Mouse (Mus musculus): ENCODE data around the gene Neu3. TPM values are rescaled to one million over a fixed set of nuclear protein-coding genes. Genes with fewer than 3 reads are reported as not detected.

Gene Neu3
- total RNA-seq, 2 experiments from 2014 or later: 2.5 to 3.0 TPM

DNA sequence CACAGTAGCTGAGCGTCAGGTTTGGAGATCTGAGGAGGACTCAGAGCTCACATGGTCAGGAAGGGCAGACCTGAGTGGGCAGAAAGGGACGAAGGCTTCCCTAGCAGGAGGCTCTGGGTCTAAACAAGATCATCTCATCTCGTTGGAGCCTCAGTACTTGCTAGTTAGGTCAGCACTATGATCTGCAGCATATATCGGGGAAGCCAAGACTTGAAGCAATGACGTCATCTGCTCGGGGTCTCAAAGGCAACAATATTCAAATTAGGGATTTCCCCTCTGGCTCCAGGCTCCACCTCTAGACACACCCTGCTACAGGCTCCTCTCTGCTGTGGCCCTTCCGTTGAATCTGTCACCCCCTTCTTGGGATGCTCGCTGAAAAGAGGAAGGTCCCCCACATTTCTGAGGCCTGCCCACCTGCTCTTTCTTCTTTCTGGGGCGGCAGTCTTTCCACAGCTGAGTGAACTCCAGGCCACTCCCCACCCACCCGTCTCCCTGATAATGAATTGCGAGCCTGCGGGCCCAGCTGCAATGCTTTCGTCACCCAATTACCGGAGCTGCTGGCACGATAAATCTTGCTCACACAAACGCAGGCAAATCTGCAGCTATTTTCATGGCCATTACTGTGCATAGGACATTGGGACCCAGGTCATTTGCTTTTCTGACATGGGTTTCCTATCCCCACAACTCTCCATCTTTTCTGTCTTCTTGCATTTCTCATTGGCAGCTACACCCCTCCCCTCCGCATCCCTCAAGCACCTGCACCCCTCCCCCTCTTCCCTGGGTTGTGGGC, 32.8 kb downstream of the Neu3 start:
- peak; percentile 15 for DNase-seq (ENCODE audit: low spot score)

DNA sequence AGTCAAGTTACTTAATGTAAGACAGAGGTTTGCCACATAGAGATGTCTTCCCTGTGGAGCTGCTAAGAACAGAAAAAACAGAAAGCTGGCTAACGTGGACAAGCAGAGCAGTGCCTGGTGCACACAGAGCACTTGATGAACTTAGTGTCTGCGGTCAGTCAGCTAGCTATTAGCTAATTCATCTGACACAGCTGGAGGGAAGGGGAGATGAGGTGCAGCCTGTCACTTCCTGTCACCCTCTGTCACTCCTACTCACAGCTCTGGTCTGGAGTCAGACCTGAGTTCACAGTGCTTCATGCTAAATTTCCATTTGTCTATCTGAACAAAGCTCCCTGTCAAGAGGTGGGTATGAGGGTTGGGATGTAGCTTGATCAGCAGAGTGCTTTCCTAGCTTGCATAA, 34.1 kb downstream of the Neu3 start:
- DNase-seq (ENCODE audit: low spot score): no peak

DNA sequence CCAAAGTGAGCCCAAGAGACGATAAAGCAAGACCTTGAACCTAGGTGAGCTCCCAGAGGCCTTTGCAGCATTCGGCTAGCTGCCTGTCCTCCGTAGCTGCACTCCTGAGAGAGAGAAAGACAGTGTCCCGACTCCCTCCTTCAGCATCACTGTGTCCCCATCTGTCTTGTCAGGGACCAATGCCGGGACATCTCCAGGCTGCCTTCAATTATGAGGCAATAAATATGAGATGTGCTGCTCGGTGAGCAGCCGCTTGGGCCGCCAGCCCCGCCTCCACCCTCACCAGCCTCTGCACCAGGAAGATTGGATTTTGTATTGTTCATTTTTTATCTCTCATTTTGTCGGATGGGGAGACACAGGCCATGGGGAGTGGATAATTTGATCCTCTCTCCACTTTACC, 37.4 kb downstream of the Neu3 start:
- DNase-seq (ENCODE audit: low spot score): no peak

DNA sequence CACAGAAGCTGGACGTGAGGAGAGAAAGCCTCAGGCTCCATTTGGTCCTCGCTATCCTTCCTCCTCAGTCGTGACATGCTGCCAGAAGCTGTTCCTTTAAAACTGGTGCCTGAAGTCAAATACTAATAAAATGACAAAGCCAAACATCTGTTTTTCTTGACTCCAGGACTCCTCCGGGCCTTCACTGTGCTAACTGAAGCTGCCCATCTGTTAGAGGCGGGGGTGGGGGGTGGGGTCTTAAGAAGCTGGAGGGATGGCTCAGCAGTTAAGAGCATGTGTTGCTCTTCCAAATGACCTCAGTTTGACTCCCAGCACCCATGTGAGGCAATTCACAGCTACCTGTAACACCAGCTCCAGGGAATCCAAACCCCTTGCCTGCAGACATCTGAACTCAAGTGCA, 39.7 kb downstream of the Neu3 start:
- DNase-seq (ENCODE audit: low spot score): peak; percentile 17

DNA sequence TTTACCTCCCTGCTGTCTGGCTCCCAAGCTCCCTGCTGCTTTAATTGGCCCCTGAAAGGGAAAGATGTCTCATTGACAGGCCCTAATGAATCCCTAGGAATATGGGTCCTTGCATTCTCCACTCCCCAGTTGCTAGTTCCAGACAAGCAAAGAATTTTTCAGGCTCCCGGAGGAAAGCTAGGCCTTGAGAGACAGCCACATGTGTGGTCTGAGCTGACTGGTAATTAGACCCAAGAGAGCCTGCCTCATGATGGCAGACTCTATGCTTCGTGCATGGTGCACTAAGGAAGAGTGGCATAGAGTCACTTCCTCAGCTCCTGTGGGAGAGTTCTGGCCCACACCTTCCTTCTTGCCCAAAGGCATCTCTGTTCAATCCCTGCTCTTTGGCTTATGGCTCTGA, 40.3 kb downstream of the Neu3 start:
- no peak for DNase-seq (ENCODE audit: low spot score)

DNA sequence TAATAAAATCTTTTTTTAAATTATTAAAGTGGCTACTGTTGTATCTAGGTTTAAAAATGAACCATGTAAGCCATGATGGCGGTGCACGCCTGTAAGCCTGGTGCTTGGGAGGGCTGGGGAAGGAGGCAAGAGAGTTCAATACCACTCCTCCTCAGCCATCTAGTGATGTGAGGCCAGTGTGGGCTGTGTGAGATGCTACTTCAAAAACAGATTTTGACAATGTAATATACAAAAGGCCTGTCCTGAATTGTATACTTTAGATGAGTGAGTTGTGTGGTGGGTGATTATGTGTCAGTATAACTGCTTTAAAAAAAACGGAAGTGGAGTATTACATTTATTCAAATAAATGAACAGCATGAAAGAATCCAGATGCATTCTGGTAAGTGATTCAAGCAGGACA, 41.4 kb downstream of the Neu3 start:
- no peak for DNase-seq (ENCODE audit: low spot score)

DNA sequence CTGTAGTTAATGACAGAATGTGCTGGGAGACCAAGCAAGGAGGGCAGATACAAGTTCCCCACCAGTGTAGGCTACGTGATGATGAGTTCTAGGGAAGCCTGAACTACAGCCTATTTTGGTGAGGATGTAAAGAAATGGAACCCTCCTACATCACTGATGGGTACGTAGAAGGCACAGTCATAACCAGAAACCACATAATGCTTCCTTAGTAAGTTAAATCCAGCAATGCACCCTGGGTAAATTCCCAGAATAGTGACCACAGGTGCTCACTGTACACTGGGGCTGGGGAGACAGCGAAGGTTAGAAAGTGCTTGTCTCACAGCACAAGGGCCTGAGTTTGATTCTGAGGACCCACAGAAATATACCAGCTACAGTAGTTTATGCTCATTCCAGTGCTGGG, 42.7 kb downstream of the Neu3 start:
- no peak for DNase-seq (ENCODE audit: low spot score)

DNA sequence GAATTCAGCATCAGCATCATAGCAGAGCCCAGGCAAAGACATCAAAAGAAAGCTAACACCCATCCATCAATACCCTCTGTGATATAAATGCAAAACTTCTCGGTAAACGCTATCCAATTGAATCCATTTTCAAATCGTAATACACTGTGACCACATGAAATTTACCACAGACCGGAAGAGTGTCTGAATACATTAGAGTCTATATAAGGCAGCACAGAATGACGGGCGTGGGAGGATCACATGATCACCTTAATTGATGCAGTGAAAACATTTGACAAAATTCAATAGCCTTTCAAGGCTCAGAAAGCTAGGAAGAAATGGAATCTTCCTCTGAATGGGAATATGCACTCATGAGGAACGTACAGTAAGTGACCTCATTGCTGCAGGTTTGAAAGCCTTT, 44.8 kb downstream of the Neu3 start:
- no peak for DNase-seq (ENCODE audit: low spot score)

DNA sequence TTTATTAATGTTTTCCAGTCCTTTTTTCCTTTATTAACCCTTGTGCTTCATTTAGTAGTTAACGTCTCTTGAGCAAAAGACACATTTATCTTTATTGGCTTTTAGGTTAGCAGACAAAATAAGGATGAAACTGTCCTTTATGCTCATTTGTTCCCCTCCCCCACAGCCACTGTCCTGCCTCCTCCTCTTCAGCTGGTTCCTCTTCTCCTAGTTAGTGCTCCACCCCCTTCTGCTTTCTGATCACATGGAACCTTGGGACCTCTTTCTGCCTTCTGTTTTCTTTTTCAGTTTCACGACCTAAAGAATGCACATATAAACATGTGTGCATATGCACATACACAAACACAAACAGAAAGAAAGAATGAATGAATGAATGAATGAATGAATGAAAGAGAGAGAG, 46.3 kb downstream of the Neu3 start:
- DNase-seq (ENCODE audit: low spot score): no peak

DNA sequence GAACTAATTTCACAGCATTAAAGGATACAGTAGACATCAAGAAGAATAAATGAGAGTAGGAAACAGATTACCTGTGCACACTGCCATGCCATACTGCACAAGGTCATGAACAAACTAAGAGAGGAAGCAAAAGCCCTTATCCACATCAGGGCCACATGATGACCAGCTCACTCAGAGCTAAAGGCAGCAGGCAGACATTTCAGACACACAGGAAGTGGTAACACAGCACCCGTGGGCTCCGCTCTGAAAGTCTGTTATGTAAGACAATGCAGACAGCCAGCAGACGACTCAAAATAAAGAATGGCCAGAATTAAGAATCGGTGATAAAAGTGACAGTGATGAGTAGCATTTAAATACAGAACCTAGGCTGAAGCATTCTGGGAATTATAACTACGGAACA, 46.8 kb downstream of the Neu3 start:
- no peak for DNase-seq (ENCODE audit: low spot score)

DNA sequence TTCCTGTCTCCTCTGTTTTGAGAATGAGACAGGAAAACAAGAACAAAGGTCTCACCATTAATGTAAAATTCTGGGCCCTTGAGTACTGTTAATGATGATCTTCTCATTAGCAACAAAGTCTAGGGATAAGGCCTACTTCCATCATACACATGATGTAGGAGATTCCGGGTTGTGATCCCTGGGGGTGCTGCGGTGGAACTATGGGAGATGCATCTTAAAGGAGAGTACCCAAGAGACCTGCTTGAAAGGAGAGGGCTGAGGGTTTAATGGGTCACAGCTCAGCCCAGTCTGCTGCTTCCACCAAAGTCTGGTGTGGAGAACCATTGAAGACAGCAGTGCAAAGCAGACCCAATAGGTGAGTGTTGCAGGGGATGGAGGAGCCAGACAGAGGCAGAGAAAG, 65.0 kb downstream of the Neu3 start, which contains the start of gene Olfr521:
Gene Olfr521 (plus strand): TSS at position 301 of the 400 bp plus-strand sequence.
- DNase-seq (ENCODE audit: low spot score): no peak

Other genes with a start within 250 kb of the Neu3 start
- 10 to 100 TPM; 42.6 to 56.8 TPM for gene Tpbgl, start 201.3 kb downstream of the Neu3 start, total RNA-seq (2021)
- gene Slco2b1, start 117.1 kb downstream of the Neu3 start, total RNA-seq (2021): 1 to 10 TPM; 3.6 to 5.0 TPM
- not detected for gene Olfr520, start 98.1 kb downstream of the Neu3 start, total RNA-seq (2021)
- gene Olfr521, start 64.9 kb downstream of the Neu3 start, total RNA-seq (2021): not detected
- 1 to 10 TPM in 1 of 2 experiments, under 1 TPM in 1; 0.66 to 1.2 TPM for gene Xrra1, start 30.7 kb upstream of the Neu3 start, total RNA-seq (2021)
- 10 to 100 TPM; 78.8 to 79.8 TPM for gene Spcs2, start 35.0 kb upstream of the Neu3 start, total RNA-seq (2021)
- gene Rnf169, start 152.0 kb upstream of the Neu3 start, total RNA-seq (2021): 1 to 10 TPM; 4.6 to 7.1 TPM
- gene Chrdl2, start 177.8 kb upstream of the Neu3 start, total RNA-seq (2021): 1 to 10 TPM; 1.4 to 1.7 TPM